Mouse (Mus musculus) left cerebral cortex, postnatal 10 days (tissue): ENCODE data around the gene Park7. TPM values are rescaled to one million over a fixed set of nuclear protein-coding genes. Genes with fewer than 3 reads are reported as not detected.
A peak's percentile ranks its signal among the peaks of the same experiment; 100 is the strongest.

Source experiments
- DNase-seq, 2 experiments: peaks; one replicate each; pipeline ENCODE4 v3.0.0; 2021 to 2022; ENCODE audit warnings: low spot score in 2 of 2, mixed read lengths in 1 of 2; ENCODE audit errors: extremely low spot score in 1 of 2
- intact Hi-C: fragments of 180-260 bp; cut with DNase I; formaldehyde crosslinking; loops from one replicate; pipeline ENCODE4 v1.15.1; 2025
- total RNA-seq, 2 experiments: library from RNA; stranded (reverse); gene quantifications; 2 replicates each; pipeline ENCODE4 v1.2.3; 2021

Park7 gene
- total RNA-seq, 2 experiments from 2014 or later = 213 to 216 TPM

GRCm38 (mm10) chr4:150862626-150863375 lies 51.4 kb downstream of the Park7 start:
- intact Hi-C loops = no loop called here
- DNase-seq = no peak

- DNase-seq = no peak
- intact Hi-C loops = no loop called here
Observed at GRCm38 (mm10) chr4:150861161-150861560, 53.1 kb downstream of the Park7 start.

GRCm38 (mm10) chr4:150860526-150860925 lies 53.7 kb downstream of the Park7 start:
- intact Hi-C loops = no loop called here
- DNase-seq = no peak

DNA sequence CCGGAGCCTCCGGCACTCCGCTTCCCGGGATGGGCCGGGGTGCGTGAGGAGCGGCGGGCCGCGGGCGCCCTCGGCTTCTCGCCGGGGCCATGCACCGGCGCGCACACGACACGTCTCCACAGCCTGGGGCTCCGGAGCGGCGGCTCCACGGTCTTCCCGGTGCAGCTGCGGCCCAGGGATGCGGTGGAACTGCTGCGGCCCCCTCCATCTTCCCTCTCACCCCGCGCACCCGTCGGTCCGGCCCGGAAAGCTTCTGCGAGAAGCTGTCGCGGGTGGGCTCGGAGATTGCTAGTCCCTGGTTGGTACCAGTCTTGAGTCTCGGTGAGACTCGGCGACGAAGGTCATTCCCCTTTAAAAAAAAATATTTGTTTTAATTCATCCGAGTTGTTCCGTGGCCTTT lies 58.9 kb downstream of the Park7 start:
- intact Hi-C loops = no loop called here
- DNase-seq = peak in 1 of 2 experiments; percentile 67

DNA sequence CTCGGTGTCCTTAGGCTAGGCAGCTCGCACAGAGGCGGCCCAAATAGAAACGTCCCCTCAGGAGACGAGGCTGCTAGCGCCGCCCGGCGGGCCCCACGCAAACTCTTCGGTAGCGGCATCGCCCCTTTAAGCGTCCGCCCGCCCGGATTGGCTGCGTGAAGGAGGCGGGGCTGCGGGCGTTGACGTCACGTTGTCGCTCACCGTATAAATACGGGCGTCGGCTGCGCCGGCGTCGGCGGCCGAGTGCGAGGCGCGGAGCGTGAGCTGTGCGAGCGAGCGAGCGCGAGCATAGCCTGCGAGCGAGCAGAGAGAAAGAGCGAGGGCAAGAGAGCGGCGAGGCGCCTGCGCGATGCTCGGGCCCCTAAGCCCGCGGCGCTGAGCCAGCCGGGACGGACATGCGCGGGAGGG lies 59.4 kb downstream of the Park7 start:
- intact Hi-C loops = loop anchor here (5.0 kb wide), 2 partner anchors 42 to 148 kb away; no protein-coding TSS in a partner anchor
- DNase-seq = peak; percentile 92 to 98

GRCm38 (mm10) chr4:150853680-150854461 lies 60.4 kb downstream of the Park7 start, which contains the start of gene Errfi1:
Gene Errfi1 (plus strand): TSS chr4:150853919.
- DNase-seq = no peak

DNA sequence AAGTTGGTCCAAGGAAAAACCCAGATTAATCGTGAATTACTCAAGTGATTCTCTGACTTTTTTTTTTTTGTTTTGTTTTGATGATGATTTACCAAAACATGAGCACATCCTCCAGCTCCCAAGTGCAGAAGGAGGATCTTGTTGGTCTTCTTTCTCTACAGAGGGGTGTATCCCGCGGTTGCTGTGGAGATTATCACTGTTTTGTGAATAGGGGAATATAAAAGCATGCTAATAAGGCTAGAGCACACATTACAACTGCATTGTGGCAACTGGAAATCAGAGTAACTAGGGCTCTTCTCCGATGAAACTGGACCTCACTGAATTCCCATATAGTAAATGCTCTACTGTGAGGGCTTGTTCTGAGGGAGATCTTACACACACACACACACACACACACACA lies 61.8 kb downstream of the Park7 start:
- DNase-seq = no peak
- intact Hi-C loops = loop anchor here (5.0 kb wide), 2 partner anchors 45 to 145 kb away; no protein-coding TSS in a partner anchor

More at GRCm38 (mm10) chr4:150853680-150854461, 60.4 kb downstream of the Park7 start, which contains the start of gene Errfi1:
- intact Hi-C loops = loop anchor here (5.0 kb wide), 2 partner anchors 43 to 147 kb away; no protein-coding TSS in a partner anchor

GRCm38 (mm10) chr4:150852045-150852444 lies 62.2 kb downstream of the Park7 start:
- intact Hi-C loops = loop anchor here (5.0 kb wide), 2 partner anchors 45 to 145 kb away; no protein-coding TSS in a partner anchor
- DNase-seq = no peak

DNA sequence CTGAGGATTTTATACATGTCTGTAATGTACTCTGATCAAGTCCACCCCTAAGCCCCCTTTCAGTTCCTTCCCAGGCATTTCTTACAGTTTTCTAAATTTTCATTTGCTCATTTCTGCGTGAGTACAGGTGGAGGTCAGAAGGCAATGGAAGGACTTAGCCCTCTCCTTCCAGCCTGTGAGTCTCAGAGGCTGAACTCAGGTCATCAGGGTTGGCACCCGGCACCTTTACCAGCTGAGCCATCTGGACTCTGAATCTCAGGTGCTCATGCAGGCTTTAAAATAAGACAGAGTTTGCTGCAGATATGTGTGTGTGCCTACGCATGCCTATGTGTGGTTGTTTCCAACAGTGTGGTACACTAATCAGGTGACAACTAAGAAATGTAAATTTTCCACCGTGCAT lies 63.3 kb downstream of the Park7 start:
- DNase-seq = no peak
- intact Hi-C loops = loop anchor here (2.0 to 5.0 kb wide), 3 partner anchors 46 to 194 kb away; no protein-coding TSS in a partner anchor

DNA sequence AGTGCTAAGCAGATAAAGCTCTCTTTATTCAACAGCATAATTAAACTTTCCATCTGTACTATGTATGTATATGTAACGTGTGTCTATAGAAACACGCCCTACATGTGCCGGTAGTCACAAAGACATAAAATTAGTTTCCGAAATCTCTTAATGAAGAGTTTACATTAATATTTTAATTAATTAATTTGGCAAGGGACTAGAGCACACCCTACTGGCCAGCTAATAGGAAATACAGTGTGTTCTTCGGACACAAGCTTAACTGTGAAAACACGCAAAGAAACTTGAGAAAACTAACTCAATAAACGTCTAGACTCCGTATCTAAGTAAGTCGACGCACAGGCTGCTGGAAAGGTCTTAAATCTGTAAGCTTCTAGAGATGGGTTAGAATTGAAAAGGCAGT lies 64.3 kb downstream of the Park7 start:
- intact Hi-C loops = loop anchor here (2.0 to 5.0 kb wide), 3 partner anchors 47 to 193 kb away; no protein-coding TSS in a partner anchor
- DNase-seq = no peak

Other genes with a start within 250 kb of the Park7 start
- 10 to 100 TPM; 19.8 to 23.7 TPM for gene Errfi1, start 60.5 kb downstream of the Park7 start, total RNA-seq
- gene Tnfrsf9, start 125 bp upstream of the Park7 start, total RNA-seq = under 1 TPM; 0.36 to 0.47 TPM
- not detected for gene Uts2, start 82.7 kb upstream of the Park7 start, total RNA-seq
- 10 to 100 TPM; 15.0 to 17.8 TPM for gene Per3, start 130.2 kb upstream of the Park7 start, total RNA-seq
- 10 to 100 TPM; 31.0 to 31.1 TPM for gene Vamp3, start 143.5 kb upstream of the Park7 start, total RNA-seq
- gene Gm13090, start 175.1 kb upstream of the Park7 start, total RNA-seq = not detected